Mouse (Mus musculus): ENCODE results near the gene Itk.
"Not testable (repeated sequence)": the region's sequence is repeated elsewhere in the genome, so short reads cannot be mapped to it uniquely, and the experiment has no call there.

Gene Itk

GRCm38 (mm10) chr11:46389336-46390117 lies at the start of gene Itk:
Gene Itk (minus strand): TSS chr11:46389515.
- DNase-seq (ENCODE audit: low spot score), result no peak

GRCm38 (mm10) chr11:46437459-46438000 lies 48.2 kb upstream of the Itk start:
- DNase-seq (ENCODE audit: low spot score), result peak; percentile 10

GRCm38 (mm10) chr11:46436760-46437458 lies 47.6 kb upstream of the Itk start, which contains the start of gene Med7:
Gene Med7 (plus strand): TSS chr11:46436925.
- peak; percentile 84 for DNase-seq (ENCODE audit: low spot score)

- no peak for DNase-seq (ENCODE audit: low spot score)
Observed at GRCm38 (mm10) chr11:46435363-46435762, 46.0 kb upstream of the Itk start.

GRCm38 (mm10) chr11:46431129-46431528 lies 41.8 kb upstream of the Itk start:
- peak; percentile 71 for DNase-seq (ENCODE audit: low spot score)

DNA sequence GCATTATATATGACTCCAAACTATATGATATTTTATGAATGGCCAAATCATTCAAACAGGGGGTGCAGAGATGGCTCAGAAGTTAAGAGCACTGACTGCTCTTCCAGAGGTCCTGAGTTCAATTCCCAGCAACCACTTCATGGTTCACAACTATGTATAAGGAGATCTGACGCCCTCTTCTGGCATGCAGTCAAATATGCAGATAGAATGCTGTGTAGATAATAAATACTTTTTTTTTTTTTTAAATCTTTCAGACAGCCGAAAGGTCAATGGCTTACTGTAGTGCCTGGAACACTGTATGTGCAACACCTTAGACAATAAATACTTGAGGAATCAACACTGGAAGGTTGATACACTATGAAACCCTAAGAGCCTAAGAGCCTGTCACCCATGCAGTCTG lies 40.8 kb upstream of the Itk start:
- DNase-seq (ENCODE audit: low spot score), result no peak

DNA sequence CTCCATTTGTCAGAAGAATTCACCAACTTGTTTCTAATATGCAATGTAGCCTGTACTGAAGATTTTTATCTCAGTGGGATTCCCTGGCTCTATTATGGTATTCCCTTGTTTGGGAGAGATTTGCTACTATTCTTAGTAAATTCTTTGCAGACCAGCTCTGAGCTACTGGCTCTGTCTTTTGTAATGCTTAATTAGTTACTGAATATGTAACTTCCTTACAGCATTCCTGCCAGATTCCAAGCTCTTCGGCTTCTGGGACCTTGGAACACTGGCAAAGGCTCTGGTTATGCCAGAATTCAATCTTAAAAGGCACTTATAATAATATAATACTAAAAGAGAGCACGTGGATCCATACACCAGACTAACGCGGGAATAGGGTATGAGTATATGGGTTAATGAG lies 38.8 kb upstream of the Itk start:
- DNase-seq (ENCODE audit: low spot score), result not testable (repeated sequence)

- no peak for DNase-seq (ENCODE audit: low spot score)
Observed at GRCm38 (mm10) chr11:46421086-46421888, 32.0 kb upstream of the Itk start.

GRCm38 (mm10) chr11:46418860-46419259 lies 29.5 kb upstream of the Itk start:
- no peak for DNase-seq (ENCODE audit: low spot score)

GRCm38 (mm10) chr11:46418438-46418837 lies 29.1 kb upstream of the Itk start:
- DNase-seq (ENCODE audit: low spot score), result no peak

- DNase-seq (ENCODE audit: low spot score), result no peak
Observed at GRCm38 (mm10) chr11:46410018-46410563, 20.8 kb upstream of the Itk start.

DNA sequence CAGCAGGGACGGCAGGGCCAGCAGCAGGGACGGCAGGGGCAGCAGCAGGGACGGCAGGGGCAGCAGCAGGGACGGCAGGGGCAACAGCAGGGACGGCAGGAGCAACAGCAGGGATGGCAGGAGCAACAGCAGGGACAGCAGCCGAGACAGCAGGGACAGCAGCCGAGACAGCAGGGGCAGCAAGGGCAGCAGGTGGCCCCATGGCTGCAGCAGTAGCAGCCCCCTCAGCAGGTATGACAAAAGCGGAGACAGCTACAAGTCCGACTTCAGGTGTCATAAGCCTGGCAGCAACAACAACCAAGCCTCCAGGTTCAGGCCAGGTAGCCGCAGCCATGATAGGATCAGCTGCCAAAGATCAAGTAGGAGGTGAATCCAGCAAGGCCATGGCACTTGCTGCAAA lies 17.4 kb upstream of the Itk start:
- no peak for DNase-seq (ENCODE audit: low spot score)

DNA sequence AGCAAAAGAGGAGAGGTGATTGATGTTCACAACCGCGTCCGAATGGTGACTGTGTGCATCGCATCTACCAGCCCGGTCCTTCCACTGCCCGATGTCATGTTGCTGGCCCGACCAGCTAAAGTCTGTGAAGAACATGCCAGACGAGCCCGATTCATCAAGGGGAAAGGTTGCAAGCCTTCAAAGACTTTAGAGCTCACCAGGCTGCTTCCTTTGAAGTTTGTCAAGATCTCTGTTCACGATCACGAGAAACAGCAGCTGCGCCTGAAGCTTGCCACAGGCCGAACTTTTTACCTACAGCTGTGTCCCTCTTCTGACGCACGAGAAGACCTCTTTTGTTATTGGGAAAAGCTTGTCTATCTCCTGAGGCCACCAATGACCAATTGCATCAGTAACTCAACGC lies 15.7 kb upstream of the Itk start:
- no peak for DNase-seq (ENCODE audit: low spot score)

DNA sequence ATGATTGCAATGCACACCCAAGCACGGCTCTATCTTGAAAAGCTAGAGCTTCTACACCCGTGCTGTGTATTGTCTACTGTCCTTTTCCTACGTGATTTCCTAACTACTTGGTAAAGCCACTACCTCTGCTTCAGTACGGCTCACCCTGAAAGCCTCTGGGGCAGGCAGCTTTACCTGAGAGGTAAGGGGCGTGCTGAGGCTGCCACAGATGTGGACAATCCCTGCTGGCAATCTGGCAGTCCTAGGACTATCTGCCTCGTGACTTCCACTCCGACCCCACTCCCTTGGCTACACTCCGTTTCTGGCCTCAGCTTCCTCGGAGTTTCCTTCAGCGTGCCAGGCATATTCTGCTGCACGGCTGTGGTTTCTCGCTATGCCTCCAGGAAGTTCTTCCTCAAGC lies 12.2 kb upstream of the Itk start:
- DNase-seq (ENCODE audit: low spot score), result no peak

DNA sequence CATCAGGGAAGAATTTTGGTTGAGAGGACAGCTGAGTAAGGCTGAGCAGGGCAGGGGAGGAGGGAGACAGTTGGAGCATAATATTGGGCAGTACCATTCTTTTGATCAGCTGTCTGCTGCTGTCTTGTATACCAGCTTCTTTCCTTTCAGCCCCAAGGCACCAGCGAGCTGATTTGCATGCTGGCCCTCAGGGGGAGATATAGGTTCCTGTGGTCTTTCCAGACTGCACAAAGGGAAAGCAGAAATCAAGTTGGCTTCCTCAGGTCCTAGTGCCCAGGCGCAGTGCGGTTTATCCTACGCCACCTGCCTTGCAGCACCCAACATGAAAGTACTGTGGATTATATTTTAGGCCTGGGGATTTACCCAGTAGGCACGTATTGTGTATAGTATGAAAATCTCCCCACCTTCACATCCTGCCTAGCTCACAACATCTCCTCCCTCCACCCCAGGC lies 9.6 kb upstream of the Itk start:
- DNase-seq (ENCODE audit: low spot score), result no peak

GRCm38 (mm10) chr11:46398473-46398872 lies 9.2 kb upstream of the Itk start:
- DNase-seq (ENCODE audit: low spot score), result no peak

GRCm38 (mm10) chr11:46397900-46398299 lies 8.6 kb upstream of the Itk start:
- DNase-seq (ENCODE audit: low spot score), result no peak

DNA sequence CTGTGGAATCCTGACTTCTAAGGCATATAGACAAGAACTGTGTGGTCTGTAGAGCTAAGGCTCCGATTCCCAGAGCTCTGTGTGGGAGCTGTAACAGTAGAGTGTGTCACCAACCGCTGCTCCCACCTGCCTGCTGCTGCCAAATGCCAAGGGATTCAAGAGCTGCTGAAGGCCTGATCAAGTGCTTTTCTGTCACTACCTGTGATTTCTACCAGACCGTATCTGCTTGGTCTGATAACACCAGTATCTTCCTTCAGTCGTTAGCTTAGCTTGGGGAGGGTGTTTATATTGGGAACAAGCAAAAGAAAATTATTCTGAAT lies 7.5 kb upstream of the Itk start:
- no peak for DNase-seq (ENCODE audit: low spot score)

DNA sequence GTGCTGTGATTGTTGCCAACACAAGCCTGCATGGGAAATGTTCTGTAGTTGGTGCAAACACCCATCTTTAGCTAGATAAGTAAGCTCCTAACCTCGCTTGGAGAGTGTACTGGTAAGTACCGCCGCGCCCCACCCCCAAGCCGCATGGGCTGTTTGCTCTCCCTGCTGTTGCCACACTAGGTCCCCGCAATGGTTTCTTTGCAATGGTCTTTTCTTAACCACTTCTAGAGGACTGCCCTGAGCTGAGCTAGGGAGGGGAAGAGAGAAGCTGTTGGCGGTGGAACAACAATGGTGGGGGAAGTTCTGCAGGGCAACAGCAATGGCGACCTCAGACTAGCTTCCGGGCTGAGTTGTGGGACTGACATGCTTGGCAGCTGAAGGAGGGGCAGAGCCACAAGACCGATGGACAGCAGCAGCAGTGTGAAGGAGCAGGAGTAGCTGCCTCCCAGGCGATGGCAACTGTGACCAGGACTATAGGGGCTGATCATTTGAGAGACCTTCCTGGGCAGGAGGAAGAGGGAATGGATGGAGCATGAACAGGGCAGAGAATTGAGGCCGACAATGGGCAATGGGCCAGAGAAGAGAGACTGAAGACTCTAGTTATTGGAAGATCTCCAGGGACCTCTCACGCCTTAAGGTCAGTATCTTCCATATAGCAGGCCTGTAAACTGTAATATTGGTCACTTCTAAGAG lies 7.0 kb upstream of the Itk start, which contains the start of gene Fam71b:
Gene Fam71b, plus strand, starts transcription at position 393 of the 693 bp plus-strand sequence.
- no peak for DNase-seq (ENCODE audit: low spot score)

DNA sequence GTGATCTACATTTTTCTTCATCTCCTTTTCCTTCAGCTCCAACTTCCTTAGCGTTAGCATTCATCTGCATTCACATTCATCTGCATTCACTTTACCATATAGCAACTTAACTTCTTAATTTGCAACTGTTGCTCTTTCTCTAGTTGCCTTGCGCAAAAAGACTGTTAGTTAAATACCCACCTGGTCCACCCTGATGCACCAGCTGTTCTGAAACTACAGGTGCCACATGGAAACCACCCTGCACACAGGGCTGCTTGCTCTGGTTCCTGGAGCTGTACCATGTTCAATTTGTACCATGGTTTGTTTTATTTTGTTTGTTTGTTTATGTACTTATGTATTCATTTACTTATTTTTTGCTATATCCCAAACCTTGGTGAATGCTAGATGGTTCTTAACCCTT lies 6.4 kb upstream of the Itk start:
- no peak for DNase-seq (ENCODE audit: low spot score)

DNA sequence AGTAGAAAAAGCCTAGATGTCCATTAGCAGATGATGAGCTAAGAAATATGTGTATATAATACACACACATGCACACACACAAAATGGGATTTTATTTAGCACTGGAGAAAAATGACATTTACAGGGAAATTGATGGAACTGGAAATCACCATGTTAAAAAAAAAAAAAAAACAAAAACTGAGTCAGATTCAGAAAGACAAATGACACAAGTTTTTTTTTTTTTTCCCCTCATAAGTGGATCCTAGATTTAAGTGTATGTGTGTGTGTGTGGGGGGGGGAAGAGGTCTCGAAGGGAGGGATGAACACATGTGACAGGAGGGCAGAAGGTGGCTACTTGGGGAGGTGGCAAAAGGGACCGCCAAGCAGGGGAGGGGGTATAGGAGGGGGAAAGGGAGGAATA lies 5.8 kb upstream of the Itk start:
- DNase-seq (ENCODE audit: low spot score), result no peak
